Mouse (Mus musculus) heart, embryonic 11.5 days (tissue): ENCODE measurements around the gene AL731706.2. TPM values are rescaled to one million over a fixed set of nuclear protein-coding genes. Genes with fewer than 3 reads are reported as not detected.

Experiments used
- ATAC-seq: fragments of 200-750 bp; cut with Nextera tagmentation; replicated peaks from 2 replicates; pipeline ENCODE4 v1.8.0; 2017; ENCODE audit warnings: moderate library complexity; ENCODE audit not compliant: insufficient number of reproducible peaks, low FRiP score, low TSS enrichment
- H3K27ac ChIP-seq: fragments of 300-500 bp; sonication (generic); 2 replicates; pipeline ENCODE4 v1.5.1; 2014; ENCODE audit warnings: mild to moderate bottlenecking, low read depth, low read length
- H3K27me3 ChIP-seq: fragments of 300-500 bp; sonication (generic); 2 replicates; pipeline ENCODE4 v1.6.1; 2014; ENCODE audit warnings: mild to moderate bottlenecking, low read length, mixed read lengths; ENCODE audit not compliant: control insufficient read depth, insufficient read depth
- H3K36me3 ChIP-seq: fragments of 300-500 bp; sonication (generic); 2 replicates; pipeline ENCODE4 v1.6.1; 2014; ENCODE audit warnings: mild to moderate bottlenecking, low read length, moderate library complexity, mixed read lengths; ENCODE audit not compliant: control insufficient read depth, insufficient read depth
- H3K4me1 ChIP-seq: fragments of 300-500 bp; sonication (generic); 2 replicates; pipeline ENCODE4 v1.6.1; 2014; ENCODE audit warnings: low read length; ENCODE audit not compliant: control insufficient read depth, insufficient read depth
- H3K4me2 ChIP-seq: fragments of 300-500 bp; sonication (generic); 2 replicates; pipeline ENCODE4 v1.6.1; 2014; ENCODE audit warnings: mild to moderate bottlenecking, moderate library complexity
- H3K4me3 ChIP-seq: fragments of 300-500 bp; sonication (generic); 2 replicates; pipeline ENCODE4 v1.5.1; 2014; ENCODE audit warnings: low read depth, low read length
- H3K9ac ChIP-seq: fragments of 300-500 bp; sonication (generic); 2 replicates; pipeline ENCODE4 v1.6.1; 2014; ENCODE audit warnings: mild to moderate bottlenecking, low read depth, low read length, moderate library complexity
- H3K9me3 ChIP-seq: fragments of 300-500 bp; sonication (generic); replicated peaks from 2 replicates; pipeline ENCODE4 v1.6.1; 2016; ENCODE audit warnings: low read length; ENCODE audit not compliant: control insufficient read depth
- WGBS: fragments of 180-500 bp; shearing (Covaris S2); extraction: QIAGEN DNeasy Blood & Tissue Kit; methylation state at CpG from one replicate; pipeline ENCODE4 v1.1.7; 2014; ENCODE audit not compliant: insufficient replicate concordance; 5-methylcytosine and 5-hydroxymethylcytosine counted together
- polyA plus RNA-seq: library from polyadenylated mRNA; unstranded; fragments of >200 nt; fragmentation: Nextera tagmentation; extraction: Ambion mirVana; gene quantifications from 2 replicates; pipeline ENCODE4 v1.2.1, GENCODE M21; 2014

AL731706.2 gene
- polyA plus RNA-seq, 1 experiment from 2014 or later = 51.3 TPM

DNA sequence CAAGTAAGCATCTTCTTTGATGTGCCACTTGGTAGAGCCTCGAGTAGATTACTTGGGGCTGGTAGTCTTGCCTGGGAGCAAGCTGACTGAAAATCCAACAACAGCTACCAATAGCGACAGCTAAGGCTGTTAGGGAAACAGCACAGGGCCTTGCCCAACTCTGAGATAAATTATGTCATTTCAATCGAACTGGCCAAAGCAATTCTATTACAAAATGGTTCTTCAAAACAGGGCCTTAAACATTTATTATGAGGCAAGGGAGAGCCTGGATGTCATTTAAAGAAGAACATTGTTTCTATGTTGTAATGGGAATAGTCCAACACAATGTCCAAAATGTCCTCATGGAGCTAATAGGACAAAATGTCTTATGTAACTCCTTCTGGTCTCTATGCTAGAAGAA, 35.1 kb downstream of the AL731706.2 start:
- Histone ChIP-seq H3K27ac (no peak overlapping the region), H3K4me3 (no peak overlapping the region), H3K9me3 (no peaks in the 10 kb centered on the region), H3K27me3 (no peaks in the 10 kb centered on the region), H3K36me3 (no peaks in the 10 kb centered on the region), H3K9ac (no peak overlapping the region), H3K4me1 (no peaks in the 10 kb centered on the region), H3K4me2 (no peak overlapping the region)
- ATAC-seq = no peak
- WGBS = 59% methylated on average over 3 of the region's 3 CpGs

DNA sequence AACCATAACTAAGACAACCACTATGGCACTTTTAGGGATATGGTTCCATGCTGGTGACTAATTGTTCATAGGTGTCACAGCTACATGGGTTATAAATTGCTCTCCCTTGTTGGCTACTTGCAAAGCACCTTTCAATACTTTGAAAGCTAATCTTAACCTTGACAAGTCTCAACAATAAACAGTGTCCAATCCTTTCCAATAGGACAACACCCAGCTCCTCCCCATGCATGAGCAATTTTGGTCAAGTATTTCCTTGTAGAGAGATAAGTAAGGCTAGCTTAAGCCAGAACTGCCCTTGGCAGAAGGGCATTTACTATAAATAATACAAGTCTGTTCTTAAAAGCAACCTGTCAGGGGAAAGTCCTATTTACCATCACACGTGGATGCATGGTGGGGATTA, 47.5 kb downstream of the AL731706.2 start:
- H3K9ac ChIP-seq = no peak overlapping the region
- no peaks in the 10 kb centered on the region for H3K9me3 ChIP-seq
- H3K4me1 ChIP-seq = no peaks in the 10 kb centered on the region
- no peak overlapping the region for H3K27ac ChIP-seq
- no peak overlapping the region for H3K4me2 ChIP-seq
- ATAC-seq = no peak
- no peaks in the 10 kb centered on the region for H3K36me3 ChIP-seq
- 38% methylated on average over 1 of the region's 1 CpGs for WGBS
- no peak overlapping the region for H3K4me3 ChIP-seq
- H3K27me3 ChIP-seq = no peaks in the 10 kb centered on the region

DNA sequence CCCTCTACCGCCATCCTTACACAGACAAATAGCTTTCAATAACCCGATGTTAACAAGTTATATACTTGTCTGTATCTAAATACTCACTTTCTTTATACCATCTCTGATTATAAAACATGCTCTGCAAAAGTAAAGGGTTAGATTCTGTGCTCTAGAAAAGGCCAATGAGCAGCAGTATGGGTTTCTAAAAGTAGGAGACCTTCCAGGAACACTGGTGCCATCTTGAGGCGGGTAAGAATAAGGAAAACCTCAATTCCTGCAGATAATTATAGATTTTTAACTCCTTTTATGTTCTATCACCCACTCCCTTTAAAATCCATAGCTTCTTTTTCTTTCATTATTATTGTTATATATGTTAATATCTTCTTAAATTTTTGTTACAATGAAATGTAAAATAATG, 49.6 kb downstream of the AL731706.2 start:
- H3K4me1 ChIP-seq = no peaks in the 10 kb centered on the region
- no peak overlapping the region for H3K4me3 ChIP-seq
- no peaks in the 10 kb centered on the region for H3K36me3 ChIP-seq
- no peaks in the 10 kb centered on the region for H3K27me3 ChIP-seq
- H3K9me3 ChIP-seq = no peaks in the 10 kb centered on the region
- no peak for ATAC-seq
- no peak overlapping the region for H3K27ac ChIP-seq
- H3K4me2 ChIP-seq = no peak overlapping the region
- no peak overlapping the region for H3K9ac ChIP-seq
- 60% methylated on average over 3 of the region's 3 CpGs for WGBS

Other genes with a start within 250 kb of the AL731706.2 start
- gene Snap25, start 172.2 kb downstream of the AL731706.2 start, polyA plus RNA-seq = 10.7 and 12.1 TPM in 2 replicates
- gene Slx4ip, start 5.5 kb upstream of the AL731706.2 start, polyA plus RNA-seq = 4.6 and 5.9 TPM in 2 replicates
- gene AL731706.1, start 5.7 kb upstream of the AL731706.2 start, polyA plus RNA-seq = 44.0 and 45.4 TPM in 2 replicates
- 17.6 and 20.8 TPM in 2 replicates for gene Mkks, start 5.7 kb upstream of the AL731706.2 start, polyA plus RNA-seq
- 17.2 and 21.7 TPM in 2 replicates for gene Jag1, start 231.0 kb upstream of the AL731706.2 start, polyA plus RNA-seq